Mouse (Mus musculus): Measurements from ENCODE around the gene Nr4a2. TPM values are rescaled to one million over a fixed set of nuclear protein-coding genes. Genes with fewer than 3 reads are reported as not detected.

Gene Nr4a2
- polyA plus RNA-seq, 1 experiment, result not detected

DNA sequence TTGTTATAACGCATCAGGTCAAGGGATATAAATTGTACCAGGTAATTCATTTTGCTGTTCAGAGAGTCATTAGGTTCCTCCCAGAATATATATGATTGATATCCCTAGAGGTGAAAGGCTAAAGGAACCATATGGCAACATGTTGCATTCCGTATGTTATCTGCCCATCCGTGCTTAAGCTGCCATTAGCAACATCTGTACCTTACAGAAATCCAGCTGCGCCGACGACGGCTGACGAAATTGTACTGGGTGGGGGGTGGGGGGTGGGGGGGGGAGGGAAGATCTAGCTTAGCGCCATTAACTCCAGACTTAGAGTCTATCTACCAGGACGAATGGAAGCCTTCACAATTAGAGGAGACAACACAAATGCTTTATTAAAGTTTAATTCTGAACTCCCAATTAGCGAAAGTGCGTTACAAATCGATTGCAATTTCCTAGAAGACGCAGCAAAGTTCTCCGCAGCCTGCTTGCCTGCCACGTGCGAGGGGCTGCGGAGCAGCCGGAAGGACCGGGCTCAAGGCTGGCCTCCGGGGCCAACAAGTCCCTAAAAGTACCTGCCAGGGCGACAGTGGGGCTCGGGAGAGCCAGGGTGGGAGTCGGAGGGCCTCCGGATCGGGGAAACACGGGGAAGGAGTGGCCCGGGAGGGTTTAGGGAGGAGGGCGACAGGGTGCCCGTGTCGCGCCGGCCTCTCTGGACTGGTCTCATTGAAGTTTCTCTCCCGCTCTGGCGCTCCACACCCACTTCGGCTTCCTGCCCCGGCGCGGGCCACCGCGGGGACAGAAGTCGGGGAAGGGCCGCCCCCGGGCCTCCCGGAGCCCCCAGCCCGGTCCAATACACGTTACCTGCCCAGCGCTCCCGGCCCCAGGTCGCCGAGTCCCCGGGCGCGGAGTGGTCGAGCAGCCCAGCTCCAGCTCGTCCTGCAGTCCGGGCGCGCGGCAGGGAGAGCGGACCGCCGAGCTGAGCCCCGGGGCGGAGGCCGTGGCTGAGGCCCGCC is 520 bp downstream of the Nr4a2 start:
- 2% methylated on average over 64 of the region's 67 CpGs for WGBS
- Histone ChIP-seq H3K27ac (ENCODE audit: insufficient read depth, low read depth, low read length) (no peak overlapping the region), H3K4me3 (ENCODE audit: insufficient read depth, low read depth, low read length) (peak overlapping the region; percentile 94)

DNA sequence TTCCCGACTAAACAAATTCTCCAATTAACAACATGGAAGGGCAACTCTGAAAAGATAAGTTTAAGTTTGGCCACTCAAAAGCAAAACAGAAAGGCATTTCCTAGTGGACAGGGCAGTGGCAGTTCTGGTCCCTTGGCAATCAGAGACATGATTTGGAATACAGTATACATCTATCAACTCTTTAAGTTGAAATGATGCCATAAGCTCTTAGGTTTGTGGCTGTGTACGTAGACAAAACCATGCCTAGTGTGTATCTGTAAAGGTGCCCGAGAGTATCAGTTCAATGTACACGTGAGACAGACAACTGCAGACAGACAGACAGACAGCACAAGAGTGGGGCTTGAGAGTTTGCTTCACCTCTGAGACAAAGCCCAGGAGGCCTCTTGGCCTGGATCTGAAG is 2.7 kb downstream of the Nr4a2 start:
- Histone ChIP-seq H3K4me1 (ENCODE audit: control insufficient read depth, insufficient read depth, low read length) (no peaks in the 10 kb centered on the region), H3K27ac (ENCODE audit: insufficient read depth, low read depth, low read length) (no peak overlapping the region), H3K4me3 (ENCODE audit: insufficient read depth, low read depth, low read length) (no peak overlapping the region)
- WGBS, result 96% methylated on average over 4 of the region's 4 CpGs
- no peak for TF ChIP-seq CTCF (IDR thresholded peaks at IDR 0.05; ENCODE audit: insufficient read depth, low read depth, low read length)
- no peak for TF ChIP-seq POLR2A (IDR thresholded peaks at IDR 0.05; ENCODE audit: insufficient read depth, low read depth, low read length)

More for the DNA sequence above, 520 bp downstream of the Nr4a2 start:
- TF ChIP-seq CTCF (IDR thresholded peaks at IDR 0.05; ENCODE audit: insufficient read depth, low read depth, low read length), result no peak
- no peak for TF ChIP-seq POLR2A (IDR thresholded peaks at IDR 0.05; ENCODE audit: insufficient read depth, low read depth, low read length)
- no peaks in the 10 kb centered on the region for H3K4me1 ChIP-seq (ENCODE audit: control insufficient read depth, insufficient read depth, low read length)

DNA sequence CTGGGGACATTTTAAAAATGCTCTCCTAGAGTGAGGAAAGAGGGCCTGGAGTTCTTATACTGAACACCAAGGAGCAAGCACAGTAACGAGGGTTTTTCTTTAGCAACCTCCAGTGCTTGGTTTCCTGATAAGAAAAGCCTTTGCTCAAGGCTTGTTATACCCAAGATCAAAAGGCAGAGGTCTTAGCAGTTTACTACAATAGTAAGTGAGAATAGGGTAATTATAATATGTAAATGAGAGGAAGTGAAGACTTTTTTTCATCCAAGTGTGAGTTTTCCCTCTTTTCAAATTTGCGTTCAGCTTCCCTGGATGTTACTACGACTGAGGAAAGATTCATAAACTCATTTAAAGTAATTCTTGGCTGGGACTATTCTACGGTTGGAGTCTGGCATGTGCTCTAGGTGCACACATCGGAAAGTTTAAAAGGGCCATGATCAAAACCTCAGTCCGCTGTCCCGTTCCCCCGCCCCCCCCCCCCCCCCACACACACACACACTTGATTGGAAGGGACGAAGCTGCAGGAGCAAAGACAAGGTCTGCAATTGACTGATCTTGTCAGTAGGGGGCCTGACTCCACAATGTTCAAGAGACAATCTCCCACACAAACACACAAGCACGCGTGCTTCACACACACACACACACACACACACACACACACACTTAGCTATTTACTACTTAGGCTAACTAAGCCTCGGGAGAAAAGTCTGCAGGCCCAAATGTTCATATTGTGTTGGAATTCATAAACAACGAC is 6.4 kb downstream of the Nr4a2 start:
- H3K4me3 ChIP-seq (ENCODE audit: insufficient read depth, low read depth, low read length), result no peak overlapping the region
- H3K27ac ChIP-seq (ENCODE audit: insufficient read depth, low read depth, low read length), result peak overlapping the region; percentile 84
- 2% methylated on average over 13 of the region's 13 CpGs for WGBS
- no peak for TF ChIP-seq CTCF (IDR thresholded peaks at IDR 0.05; ENCODE audit: insufficient read depth, low read depth, low read length)
- TF ChIP-seq POLR2A (IDR thresholded peaks at IDR 0.05; ENCODE audit: insufficient read depth, low read depth, low read length), result no peak
- peaks cover 6% of the 10 kb centered on the region for H3K4me1 ChIP-seq (ENCODE audit: control insufficient read depth, insufficient read depth, low read length)

DNA sequence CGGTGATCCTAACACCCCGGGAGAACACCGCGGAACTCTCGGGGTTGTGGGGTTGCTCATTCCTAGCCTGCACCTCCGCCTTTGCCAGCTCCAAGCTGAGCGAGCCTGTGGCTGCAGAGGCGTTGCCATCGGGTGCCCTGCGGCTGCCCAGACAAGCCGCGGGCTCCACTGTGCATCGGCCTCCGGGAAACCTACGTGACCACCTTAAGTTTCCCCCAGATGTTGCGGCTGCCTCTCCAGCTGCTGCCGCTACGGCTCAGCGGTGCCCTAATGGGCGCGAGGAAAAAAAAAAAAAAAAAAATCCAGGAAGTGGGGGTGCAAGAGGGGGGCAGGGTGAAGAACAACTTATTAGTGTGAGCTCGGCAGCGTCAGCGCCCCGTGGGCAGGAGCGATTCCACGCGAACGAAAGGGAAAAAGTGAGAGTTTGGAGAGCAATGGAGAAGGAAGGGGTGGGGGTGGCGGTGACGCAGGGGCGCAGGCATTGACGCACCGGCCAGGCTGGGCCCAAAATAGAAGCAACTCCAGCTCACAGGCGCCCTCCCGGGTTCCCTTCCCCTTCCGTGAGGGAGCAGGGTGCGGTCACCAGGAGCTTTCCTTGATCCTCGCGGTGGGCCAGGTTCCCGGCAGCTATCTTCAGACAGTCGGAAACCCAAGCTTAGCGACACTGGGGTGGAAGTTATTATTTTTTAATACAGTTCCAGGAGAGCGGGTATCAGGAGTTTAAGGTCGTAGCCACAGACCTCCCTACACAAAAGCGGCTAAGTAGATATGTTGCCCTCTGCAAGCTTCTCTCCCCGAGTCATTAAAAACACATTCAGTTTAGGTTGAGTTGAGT is 7.2 kb downstream of the Nr4a2 start:
- TF ChIP-seq CTCF (IDR thresholded peaks at IDR 0.05; ENCODE audit: insufficient read depth, low read depth, low read length) (no peak), POLR2A (IDR thresholded peaks at IDR 0.05; ENCODE audit: insufficient read depth, low read depth, low read length) (peak; percentile 32)
- WGBS, result under 1% methylated on average over 47 of the region's 47 CpGs

DNA sequence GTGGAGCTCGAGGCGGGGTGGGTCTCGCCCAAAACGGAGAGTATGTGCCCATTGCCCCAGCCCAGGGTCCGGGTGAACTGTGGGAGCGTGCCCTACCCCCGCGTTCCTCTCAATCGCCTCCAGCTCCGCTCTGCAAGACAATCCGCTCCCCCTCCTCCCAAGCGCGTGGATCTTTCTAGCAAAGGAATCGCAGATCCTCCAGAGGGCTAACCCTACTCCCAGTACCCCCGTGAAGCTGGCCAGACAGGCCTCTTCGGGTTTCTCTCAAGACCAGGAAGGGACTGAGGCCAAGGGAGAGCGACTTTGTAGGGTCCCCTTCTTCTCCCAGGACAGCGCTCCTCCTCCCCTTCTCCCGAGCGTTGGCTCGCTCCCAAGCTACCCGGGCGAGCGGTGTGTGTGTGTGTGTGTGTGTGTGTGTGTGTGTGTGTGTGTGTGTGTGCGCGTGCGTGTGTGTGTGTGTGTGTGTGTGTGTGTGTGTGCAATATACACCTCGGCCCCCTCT is 7.9 kb downstream of the Nr4a2 start:
- H3K27ac ChIP-seq (ENCODE audit: insufficient read depth, low read depth, low read length), result peak overlapping the region; percentile 84
- TF ChIP-seq POLR2A (IDR thresholded peaks at IDR 0.05; ENCODE audit: insufficient read depth, low read depth, low read length), result no peak
- TF ChIP-seq CTCF (IDR thresholded peaks at IDR 0.05; ENCODE audit: insufficient read depth, low read depth, low read length), result no peak
- WGBS, result under 1% methylated on average over 28 of the region's 28 CpGs

More for the DNA sequence above, 7.2 kb downstream of the Nr4a2 start:
- Histone ChIP-seq H3K4me1 (ENCODE audit: control insufficient read depth, insufficient read depth, low read length) (peaks cover 12% of the 10 kb centered on the region), H3K27ac (ENCODE audit: insufficient read depth, low read depth, low read length) (peak overlapping the region; percentile 84), H3K4me3 (ENCODE audit: insufficient read depth, low read depth, low read length) (peak overlapping the region; percentile 85)

DNA sequence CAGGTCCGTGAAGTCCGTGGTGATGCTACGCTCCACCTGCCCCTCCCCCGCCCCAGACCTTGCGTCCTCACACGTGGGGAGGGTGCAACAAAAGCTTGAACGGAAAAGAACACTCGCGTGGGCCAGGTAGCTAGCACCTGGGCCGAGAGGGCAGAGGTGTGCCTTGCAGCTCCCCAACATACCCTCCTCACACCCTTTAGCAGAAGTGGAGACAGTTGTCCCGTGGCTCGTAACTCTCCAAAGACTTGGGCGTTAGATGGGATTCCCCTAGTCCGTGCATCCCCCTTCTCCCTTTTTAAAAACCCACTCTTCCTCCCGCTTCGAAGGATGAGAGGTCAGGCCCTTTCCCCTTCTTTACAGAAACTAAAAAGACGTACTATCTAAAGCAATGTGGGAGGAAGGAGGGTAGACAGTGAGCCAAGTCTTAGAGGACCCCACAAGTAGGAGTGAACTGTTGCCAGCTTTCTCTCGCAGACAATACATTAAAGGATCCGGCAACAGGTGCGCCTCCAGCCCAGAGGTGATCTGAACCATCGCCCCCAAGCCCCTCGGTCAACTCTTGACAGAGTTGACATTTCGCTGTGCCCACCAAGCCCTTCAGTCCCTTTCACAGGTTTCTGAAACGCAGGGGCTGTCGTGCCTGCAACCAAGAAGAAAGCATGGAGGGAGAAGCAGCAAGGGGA is 8.5 kb downstream of the Nr4a2 start:
- WGBS, result under 1% methylated on average over 25 of the region's 25 CpGs
- TF ChIP-seq CTCF (IDR thresholded peaks at IDR 0.05; ENCODE audit: insufficient read depth, low read depth, low read length) (no peak), POLR2A (IDR thresholded peaks at IDR 0.05; ENCODE audit: insufficient read depth, low read depth, low read length) (no peak)
- Histone ChIP-seq H3K27ac (ENCODE audit: insufficient read depth, low read depth, low read length) (peak overlapping the region; percentile 30), H3K4me3 (ENCODE audit: insufficient read depth, low read depth, low read length) (peak overlapping the region; percentile 85), H3K4me1 (ENCODE audit: control insufficient read depth, insufficient read depth, low read length) (peaks cover 16% of the 10 kb centered on the region)

More for the DNA sequence above, 7.9 kb downstream of the Nr4a2 start:
- H3K4me3 ChIP-seq (ENCODE audit: insufficient read depth, low read depth, low read length), result peak overlapping the region; percentile 85
- peaks cover 16% of the 10 kb centered on the region for H3K4me1 ChIP-seq (ENCODE audit: control insufficient read depth, insufficient read depth, low read length)

DNA sequence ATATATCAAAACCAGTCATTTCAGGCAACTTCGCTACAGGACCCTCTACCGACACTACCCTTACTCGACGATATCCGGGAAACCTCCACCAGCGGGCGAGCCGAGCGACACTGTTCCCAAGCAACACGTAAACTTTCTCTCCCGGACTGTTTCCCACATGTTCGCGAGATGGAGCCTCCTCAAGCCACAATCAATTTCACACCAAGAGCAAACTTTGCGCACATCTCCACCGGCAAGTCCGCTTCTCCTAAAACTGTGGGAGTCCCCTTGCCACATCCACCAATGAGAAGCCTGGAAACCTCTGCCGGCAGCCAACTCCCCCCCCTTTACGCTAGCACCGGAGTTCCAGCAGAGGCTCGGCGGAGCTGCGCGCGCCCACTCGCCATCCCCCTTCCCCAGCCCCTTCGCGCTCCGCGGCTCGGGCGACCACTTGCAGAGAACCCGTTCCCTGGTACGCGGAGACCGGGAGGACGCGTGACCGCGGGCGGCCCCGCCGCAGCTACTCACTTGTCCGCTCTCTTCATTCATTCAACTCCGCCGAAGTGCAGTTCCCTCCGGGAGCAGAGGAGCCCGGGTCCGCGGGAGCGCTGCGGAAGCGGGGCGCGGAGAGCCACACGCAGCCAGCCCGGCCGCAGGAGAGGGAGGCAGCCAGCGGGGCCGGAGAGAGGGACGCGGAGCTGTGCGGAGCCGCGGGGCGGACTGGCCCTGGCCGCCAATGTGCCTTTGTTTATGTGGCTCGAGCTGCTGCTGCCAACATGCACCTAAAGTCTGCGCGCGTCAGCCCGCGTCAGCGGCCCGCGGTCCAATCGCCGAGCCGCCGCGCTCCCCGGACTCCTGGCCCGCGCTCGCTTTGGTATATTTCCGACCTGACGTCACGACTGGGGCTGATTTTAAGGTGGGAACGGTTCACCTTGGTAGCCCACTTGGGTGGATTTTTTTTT is 9.3 kb downstream of the Nr4a2 start:
- WGBS, result under 1% methylated on average over 88 of the region's 88 CpGs
- Histone ChIP-seq H3K27ac (ENCODE audit: insufficient read depth, low read depth, low read length) (peak overlapping the region; percentile 30; the same call in 1 of the 2 replicates), H3K4me3 (ENCODE audit: insufficient read depth, low read depth, low read length) (peak overlapping the region; percentile 85), H3K4me1 (ENCODE audit: control insufficient read depth, insufficient read depth, low read length) (peaks cover 16% of the 10 kb centered on the region)
- TF ChIP-seq CTCF (IDR thresholded peaks at IDR 0.05; ENCODE audit: insufficient read depth, low read depth, low read length) (no peak), POLR2A (IDR thresholded peaks at IDR 0.05; ENCODE audit: insufficient read depth, low read depth, low read length) (peak; percentile 42)
